Mouse (Mus musculus) inflammation-experienced regulatory T-cells, adult 16 weeks (primary cell): Measurements from ENCODE around the gene Sprr3. TPM values are rescaled to one million over a fixed set of nuclear protein-coding genes. Genes with fewer than 3 reads are reported as not detected.

Source experiments
- polyA plus RNA-seq: library from polyadenylated mRNA; unstranded; fragments of 100-300 nt; shearing (Covaris generic); gene quantifications from one replicate; pipeline ENCODE4 v1.2.1, GENCODE M21; 2017

The Sprr3 gene
- not detected for polyA plus RNA-seq

DNA sequence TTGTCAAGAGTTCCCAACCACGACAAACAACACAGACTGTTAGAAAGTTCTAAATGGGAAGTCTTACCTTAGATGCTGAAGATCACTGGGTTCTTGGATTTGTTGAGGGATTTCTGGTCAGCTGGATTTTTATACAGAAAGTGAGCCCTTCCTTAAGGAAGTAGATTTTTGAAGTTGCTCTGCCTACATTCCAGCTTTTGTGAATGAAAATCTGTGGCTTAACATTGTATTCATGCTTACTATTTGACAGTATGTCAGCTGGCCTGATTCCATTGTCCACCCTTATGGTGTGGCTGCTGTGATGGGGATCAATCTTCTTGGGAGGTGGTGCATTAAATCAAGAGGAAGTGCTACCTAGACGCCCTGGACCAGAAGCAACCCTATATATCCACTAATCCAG, at the start of gene Sprr3:
Sprr3 (minus strand) TSS at position 101 of the 400 bp plus-strand sequence.

DNA sequence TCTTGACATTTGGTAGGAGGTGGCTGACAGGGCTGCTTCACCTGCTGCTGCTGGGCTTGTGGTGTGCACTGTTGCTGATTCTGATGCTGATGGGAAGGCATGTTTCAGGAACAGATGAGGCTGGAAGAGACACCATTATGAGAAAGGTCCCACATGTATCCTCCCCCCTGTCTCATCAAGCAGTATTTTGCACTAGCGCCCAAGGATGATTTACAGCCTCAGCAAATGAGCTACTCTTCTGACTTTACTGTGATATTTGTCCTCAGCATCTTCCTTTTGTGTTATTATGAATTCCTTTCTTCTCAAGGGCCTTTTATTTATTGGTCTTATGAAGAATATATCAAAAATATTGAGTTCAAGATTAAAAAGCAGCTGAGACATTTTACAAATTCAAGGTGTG, 41.9 kb upstream of the Sprr3 start, which contains the start of gene Sprr4:
Sprr4 (minus strand) TSS at position 101 of the 400 bp plus-strand sequence.

DNA sequence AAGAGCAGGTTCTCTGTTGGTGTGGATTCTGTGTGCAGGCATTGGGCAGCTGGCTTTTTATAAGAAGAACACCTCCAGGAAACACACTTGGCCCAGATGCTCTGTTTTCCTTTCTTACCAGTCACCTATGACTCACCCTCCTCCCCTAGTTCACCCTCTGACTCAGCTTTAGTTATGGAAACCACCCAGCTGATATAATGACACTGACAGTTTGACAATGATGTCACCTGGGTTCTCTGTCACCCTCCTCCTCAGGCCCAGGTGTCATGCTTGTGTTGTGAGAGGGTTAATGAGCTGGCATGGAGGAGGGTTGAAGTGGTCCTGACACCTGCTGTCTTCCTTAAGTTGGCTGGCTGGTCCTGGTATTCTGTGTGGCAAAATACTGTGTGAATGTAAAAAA, 27.3 kb upstream of the Sprr3 start, which contains the start of gene Sprr1a:
Sprr1a (minus strand) TSS at position 33 of the 400 bp plus-strand sequence.

DNA sequence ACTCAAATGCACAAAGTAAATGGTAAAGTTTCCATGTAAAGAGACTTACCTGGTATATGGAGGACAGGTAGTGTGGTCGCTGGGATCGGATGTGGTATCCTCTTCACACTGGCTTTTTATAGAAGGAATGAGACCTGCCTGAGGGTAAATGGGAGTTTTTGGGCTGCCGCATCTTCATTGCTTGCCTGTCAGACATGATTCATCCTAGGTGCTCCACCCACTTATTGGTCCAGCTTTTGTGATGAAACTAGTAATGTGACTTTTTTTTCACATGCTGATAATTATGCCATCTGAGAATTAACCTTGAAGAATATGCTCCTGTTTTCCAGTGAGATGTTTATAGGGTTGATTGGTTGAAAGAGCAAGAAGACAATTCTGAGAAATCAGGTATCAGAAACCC, 19.8 kb downstream of the Sprr3 start, which contains the start of gene Sprr1b:
Sprr1b (minus strand) TSS at position 101 of the 400 bp plus-strand sequence.

DNA sequence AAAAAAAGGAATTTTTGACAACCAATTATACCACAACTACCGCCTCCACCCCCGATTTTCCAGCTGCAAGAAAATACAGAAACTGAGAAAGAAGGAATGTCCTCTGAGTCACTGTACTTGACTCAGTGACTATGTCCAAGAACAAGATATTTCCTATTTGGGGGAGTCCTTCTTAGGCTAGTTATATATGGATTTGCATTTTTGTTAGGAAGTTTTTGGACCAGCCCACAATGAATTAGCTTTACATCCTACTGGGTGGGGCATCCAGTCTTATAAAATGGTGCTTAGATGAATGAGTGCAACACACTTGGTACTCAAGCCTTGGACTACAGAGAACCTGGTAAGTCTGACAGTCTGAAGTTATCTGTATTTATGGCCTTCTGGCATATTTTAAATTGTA, 26.2 kb downstream of the Sprr3 start, which contains the start of gene Sprr2k:
Sprr2k (plus strand) TSS at position 301 of the 400 bp plus-strand sequence.

DNA sequence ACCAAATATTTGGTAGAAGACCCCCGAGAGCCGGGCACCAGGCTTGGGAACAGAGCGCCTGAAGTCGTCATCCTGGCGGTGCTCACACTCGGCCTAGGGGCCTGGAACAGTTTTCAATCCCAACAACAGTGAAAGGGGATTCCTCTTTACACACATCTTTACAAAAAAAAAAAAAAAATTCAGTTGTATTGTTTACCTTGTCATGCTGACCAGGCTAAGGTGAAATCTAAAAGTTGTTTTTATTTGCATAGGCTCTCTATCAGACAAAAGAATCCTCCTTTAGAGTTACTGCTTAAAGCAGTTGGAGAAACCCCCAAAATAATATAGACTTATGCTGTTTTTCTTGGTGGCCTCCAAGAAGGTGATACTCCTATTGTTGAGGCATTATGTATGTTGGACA, 29.2 kb downstream of the Sprr3 start, which contains the start of gene Gm9774:
Gm9774 (minus strand) TSS at position 101 of the 400 bp plus-strand sequence.

DNA sequence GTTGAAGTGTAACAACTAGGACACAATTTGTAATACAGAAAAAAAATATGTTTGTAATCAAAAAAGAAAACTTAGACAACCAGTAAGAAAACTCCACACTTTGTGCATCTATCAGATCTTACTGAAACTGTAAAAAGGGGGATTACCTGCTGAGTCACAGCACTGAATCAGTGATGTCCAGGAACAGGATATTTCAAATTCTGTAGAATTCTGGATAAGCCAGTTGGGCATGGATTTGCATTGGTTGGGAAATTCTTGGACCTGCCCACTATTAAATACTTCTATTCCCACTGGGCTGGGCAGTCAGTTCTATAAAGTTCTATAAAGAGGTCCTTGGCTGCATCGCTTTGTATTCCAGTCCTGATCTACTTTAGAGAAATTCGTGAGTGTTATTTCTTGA, 40.7 kb downstream of the Sprr3 start, which contains the start of gene Sprr2j-ps:
Sprr2j-ps (plus strand) TSS at position 301 of the 400 bp plus-strand sequence.

DNA sequence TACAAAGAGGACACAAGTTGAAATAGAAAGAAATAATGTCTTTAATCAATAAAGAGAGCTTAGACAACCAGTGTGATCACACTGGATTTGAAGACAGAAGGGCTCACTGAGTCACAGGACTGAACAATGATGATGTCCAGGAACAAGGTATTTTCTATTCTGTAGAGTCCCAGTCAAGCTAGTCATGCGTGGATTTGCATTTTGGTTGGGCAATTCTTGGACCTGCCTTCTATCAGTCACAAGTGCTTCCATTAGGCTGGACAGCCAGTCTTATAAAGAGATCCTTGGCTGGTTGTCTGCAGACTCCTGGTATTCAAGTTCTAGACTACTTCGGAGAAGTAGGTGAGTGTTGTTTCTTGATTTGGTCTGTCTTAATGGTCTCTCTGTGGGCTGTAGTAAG, 50.8 kb downstream of the Sprr3 start, which contains the start of gene Sprr2i:
Sprr2i (plus strand) TSS at position 301 of the 400 bp plus-strand sequence.

Other genes starting within 250 kb of the Sprr3 start
- gene Sprr2a1, start 242.9 kb downstream of the Sprr3 start, polyA plus RNA-seq: not detected
- gene Sprr2a2, start 242.8 kb downstream of the Sprr3 start, polyA plus RNA-seq: not detected
- not detected for gene Sprr2a3, start 173.3 kb downstream of the Sprr3 start, polyA plus RNA-seq
- not detected for gene Sprr2b, start 142.1 kb downstream of the Sprr3 start, polyA plus RNA-seq
- not detected for gene Sprr2d, start 119.6 kb downstream of the Sprr3 start, polyA plus RNA-seq
- gene Sprr2e, start 106.6 kb downstream of the Sprr3 start, polyA plus RNA-seq: not detected
- not detected for gene Sprr2f, start 93.5 kb downstream of the Sprr3 start, polyA plus RNA-seq
- not detected for gene Sprr2h, start 73.0 kb downstream of the Sprr3 start, polyA plus RNA-seq
- gene Sprr2i, start 50.7 kb downstream of the Sprr3 start, polyA plus RNA-seq: not detected
- not detected for gene Sprr2j-ps, start 40.6 kb downstream of the Sprr3 start, polyA plus RNA-seq
- 22.3 TPM for gene Gm9774, start 29.3 kb downstream of the Sprr3 start, polyA plus RNA-seq
- not detected for gene Sprr2k, start 26.1 kb downstream of the Sprr3 start, polyA plus RNA-seq
- gene Sprr1b, start 19.9 kb downstream of the Sprr3 start, polyA plus RNA-seq: not detected
- not detected for gene Sprr1a, start 27.2 kb upstream of the Sprr3 start, polyA plus RNA-seq
- not detected for gene Sprr4, start 41.8 kb upstream of the Sprr3 start, polyA plus RNA-seq
- not detected for gene 2310046K23Rik, start 75.8 kb upstream of the Sprr3 start, polyA plus RNA-seq
- gene Ivl, start 115.0 kb upstream of the Sprr3 start, polyA plus RNA-seq: not detected
- gene Smcp, start 130.3 kb upstream of the Sprr3 start, polyA plus RNA-seq: not detected
- gene 2210017I01Rik, start 148.8 kb upstream of the Sprr3 start, polyA plus RNA-seq: not detected
- not detected for gene Lce6a, start 162.9 kb upstream of the Sprr3 start, polyA plus RNA-seq
- not detected for gene Lce1a1, start 189.6 kb upstream of the Sprr3 start, polyA plus RNA-seq
- gene Lce1b, start 198.2 kb upstream of the Sprr3 start, polyA plus RNA-seq: not detected
- not detected for gene Lce1a2, start 211.6 kb upstream of the Sprr3 start, polyA plus RNA-seq
- gene Lce1c, start 220.5 kb upstream of the Sprr3 start, polyA plus RNA-seq: not detected
- not detected for gene Lce1d, start 228.5 kb upstream of the Sprr3 start, polyA plus RNA-seq